Mouse (Mus musculus) megakaryocyte progenitor cell, adult 5-6 weeks (primary cell): ENCODE results near the gene Zfp472. TPM values are rescaled to one million over a fixed set of nuclear protein-coding genes. Genes with fewer than 3 reads are reported as not detected.

Source experiments
- ATAC-seq: replicated peaks from 2 replicates; pipeline ENCODE4 v1.8.0; 2016; ENCODE audit warnings: mild to moderate bottlenecking, moderate TSS enrichment, inconsistent platforms; ENCODE audit not compliant: poor library complexity
- total RNA-seq, 2 experiments: library from RNA; stranded (forward) in 1 of 2; stranded (reverse) in 1 of 2; fragments of 157-497, 149-512 nt in 1 of 2; fragments of 200-1000 nt in 1 of 2; gene quantifications; 2 replicates each; pipeline versions ENCODE4 v1.2.3 to v1.2.4; 2015 to 2017

The Zfp472 gene
- total RNA-seq (2015) (19.2 and 23.1 TPM in 2 replicates), total RNA-seq (2017) (19.1 and 20.9 TPM in 2 replicates)

GRCm38 (mm10) chr17:32965623-32966290 lies at the start of gene Zfp472:
Zfp472 (plus strand) TSS chr17:32965814.
- ATAC-seq: peak; percentile 97

DNA sequence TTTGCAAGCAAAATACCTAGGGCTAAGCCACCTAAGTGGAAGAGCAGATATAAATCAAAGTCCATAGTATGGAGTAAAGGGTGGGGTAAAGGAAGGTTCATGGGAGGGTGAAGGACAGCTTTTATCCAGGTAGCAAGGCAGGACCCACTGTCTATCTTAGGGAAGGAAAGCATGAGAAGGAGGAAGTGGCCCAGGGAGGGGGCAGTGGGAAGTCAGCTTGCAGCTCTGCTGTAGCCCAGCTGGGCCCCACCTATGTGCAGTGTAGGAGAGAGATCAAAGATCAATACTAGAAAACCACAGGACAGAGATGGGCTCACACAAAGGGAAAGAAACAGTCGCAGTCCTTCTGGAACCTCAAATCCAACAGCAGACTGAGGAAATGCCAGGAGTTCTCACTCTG lies 49.5 kb upstream of the Zfp472 start:
- no peak for ATAC-seq

DNA sequence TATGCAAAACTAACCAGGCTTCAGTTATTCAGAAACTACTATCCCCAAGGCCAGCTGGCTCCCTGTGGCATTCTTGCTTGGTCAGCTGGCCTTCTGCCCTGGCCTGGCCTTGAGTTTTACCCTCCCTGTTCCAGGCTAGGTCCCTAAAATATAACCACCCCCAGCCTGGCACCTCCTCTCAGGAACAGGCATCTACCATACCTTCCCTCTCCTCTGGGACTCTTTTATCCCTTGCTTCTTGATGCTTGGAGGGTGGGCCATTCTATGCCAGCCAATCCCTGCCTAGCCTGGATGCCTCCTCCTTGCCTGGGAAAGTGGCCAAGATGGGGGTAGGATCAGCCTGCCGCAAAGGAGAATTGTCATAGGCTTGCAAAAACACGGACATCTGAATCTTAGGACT lies 48.5 kb upstream of the Zfp472 start, which contains the start of gene Cyp4f14:
Gene Cyp4f14 (minus strand): TSS at position 212 of the 400 bp plus-strand sequence.
- ATAC-seq: no peak

DNA sequence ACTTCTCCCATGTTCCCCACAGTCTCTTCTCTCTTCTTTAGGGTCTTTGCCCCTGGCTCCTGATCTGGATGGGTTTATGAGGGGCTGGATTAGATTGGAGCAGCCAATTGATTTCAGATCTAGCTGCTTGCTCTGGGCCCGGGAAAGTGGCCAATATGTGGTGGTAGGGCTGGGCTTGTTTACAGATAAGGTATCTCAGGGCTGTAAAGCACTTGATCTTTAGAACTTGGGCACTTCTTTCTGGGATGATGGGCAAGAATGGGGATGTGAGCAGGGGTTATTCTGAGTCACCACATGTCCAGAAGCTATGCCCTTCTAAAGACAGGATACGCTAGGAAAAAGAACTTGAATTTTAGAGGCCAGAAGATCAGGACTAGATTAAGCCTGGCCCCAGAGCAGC lies 46.5 kb upstream of the Zfp472 start:
- no peak for ATAC-seq

DNA sequence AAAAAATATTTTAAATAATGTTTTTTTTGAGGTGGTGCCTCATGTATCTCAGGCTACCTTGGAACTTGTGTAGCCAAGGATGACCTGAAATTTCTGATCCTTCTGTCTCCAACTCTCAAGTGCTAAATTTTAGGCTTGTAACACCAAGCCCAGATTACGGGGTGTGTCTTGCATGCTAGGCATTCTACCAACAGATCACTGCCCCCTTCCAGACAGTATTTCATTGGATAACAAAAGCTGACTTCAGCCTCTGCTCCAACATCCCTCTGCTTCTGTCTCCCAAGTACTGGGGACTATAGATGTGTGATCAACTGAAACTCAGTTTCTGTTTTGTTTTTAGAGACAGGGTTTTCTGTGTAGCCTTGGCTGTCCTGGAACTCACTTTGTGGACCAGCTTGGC lies 41.9 kb upstream of the Zfp472 start:
- no peak for ATAC-seq

DNA sequence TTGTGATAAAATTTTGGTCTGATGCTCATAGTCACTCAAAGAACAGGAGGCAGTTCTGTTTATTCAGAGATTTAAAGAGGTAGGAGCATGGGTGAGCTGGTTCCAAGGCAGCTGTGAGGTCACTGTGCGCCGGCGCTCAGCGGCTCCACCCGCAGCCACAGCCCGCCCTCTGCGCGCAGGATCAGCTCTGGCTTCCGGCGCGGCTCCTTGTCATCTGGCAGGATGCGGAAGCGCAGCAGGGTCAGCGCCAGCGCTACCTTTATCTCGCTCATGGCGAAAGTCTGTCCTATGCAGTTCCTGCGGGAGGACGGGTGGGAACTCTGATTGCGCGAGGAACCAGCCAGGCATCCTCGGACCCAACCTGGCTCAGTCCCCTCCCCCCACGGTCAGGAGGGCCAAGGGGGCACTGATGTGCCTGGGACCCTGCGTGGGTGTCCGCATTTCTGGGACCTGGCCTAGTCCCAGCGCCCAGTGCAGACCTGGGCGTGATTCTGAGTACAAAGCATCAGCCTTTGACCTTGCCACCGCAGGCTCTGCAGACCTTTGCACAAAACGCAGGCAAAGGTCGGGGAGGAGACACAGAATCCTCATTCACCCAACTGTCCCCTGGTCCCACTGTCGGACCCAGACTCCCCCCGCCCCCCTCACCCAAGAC lies 40.8 kb upstream of the Zfp472 start:
- peak; percentile 98 for ATAC-seq

GRCm38 (mm10) chr17:32927803-32928202 lies 37.8 kb upstream of the Zfp472 start:
- no peak for ATAC-seq

DNA sequence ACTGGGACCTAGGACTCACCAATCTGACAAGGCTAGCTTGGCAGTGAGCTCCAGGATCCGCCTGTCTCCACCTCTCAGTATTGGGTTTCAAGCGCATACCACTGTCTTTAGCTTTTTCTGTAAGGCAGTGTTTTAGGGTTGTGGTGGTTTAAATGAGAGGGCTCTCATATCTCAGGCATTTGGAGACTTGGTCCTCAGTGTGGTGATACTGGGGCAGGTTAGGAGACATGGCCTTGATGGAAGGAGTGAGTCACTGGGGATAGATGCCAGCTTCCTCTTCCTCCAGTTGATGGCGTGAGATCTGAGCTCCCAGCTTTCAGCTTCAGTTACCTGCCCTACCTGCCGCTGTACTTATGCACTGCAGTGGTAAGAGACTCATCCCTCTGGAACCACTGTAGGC lies 25.8 kb upstream of the Zfp472 start:
- no peak for ATAC-seq

GRCm38 (mm10) chr17:32943661-32944060 lies 22.0 kb upstream of the Zfp472 start:
- no peak for ATAC-seq

GRCm38 (mm10) chr17:32944402-32945035 lies 21.1 kb upstream of the Zfp472 start:
- peak; percentile 49 for ATAC-seq

- ATAC-seq: peak; percentile 8; the same call in 1 of the 2 replicates
These were observed 18.9 kb upstream of the Zfp472 start for GRCm38 (mm10) chr17:32946716-32947115.

DNA sequence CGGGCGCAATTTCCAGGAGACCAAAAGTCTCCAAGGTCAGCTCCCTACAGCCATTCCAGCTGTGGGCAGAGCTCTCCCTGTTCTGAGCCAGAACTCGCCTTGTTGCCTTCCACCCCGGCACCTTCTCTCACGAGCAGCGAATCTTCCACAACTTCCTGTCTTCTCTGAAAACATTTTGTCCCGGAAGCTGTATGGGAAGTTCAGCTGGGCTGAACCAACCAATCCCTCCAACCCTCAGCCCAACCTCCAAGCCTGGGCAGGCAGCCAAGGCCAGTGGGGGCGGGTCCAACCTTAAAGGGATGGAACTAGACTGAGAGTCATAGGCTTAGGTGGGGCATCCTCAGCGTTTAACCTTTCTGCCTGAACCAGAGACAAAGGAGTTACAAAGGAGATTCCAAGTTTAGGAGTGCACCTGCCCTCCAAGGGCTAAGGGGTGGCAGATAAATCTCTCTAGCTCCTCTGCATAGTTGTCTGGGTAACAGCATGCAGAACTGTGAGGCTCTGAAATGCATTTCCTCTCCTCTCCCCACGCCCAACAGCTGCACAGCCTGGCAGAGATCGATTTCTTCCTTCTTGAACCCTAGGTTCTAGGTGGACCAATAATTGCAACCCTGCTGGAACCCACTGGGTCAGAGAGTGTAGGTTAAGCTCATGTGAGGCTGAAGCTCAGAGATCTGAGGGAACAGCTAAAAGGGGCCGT lies 18.2 kb upstream of the Zfp472 start, which contains the start of gene Cyp4f13:
Gene Cyp4f13 (minus strand): TSS at position 188 of the 700 bp plus-strand sequence.
- peak; percentile 90 for ATAC-seq

DNA sequence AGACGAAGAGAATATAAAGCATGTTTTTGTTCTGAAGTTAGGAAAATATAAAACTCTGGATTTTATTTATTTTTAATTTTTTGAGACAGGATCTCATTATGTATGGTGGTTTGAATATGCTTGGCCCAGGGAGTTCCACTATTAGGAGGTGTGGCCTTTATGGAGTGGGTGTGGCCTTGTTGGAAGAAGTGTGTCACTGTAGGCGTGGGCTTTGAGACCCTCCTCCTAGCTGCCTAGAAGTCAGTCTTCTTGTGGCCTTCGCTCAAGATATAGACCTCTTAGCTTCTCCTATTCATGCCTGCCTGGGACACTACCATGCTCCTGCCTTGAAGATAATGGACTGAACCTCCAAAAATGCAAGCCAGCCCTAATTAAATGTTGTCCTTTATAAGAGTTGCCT lies 15.5 kb upstream of the Zfp472 start:
- ATAC-seq: no peak

GRCm38 (mm10) chr17:32951006-32951405 lies 14.6 kb upstream of the Zfp472 start:
- ATAC-seq: 0 out of 2 replicates have a peak, but pooled peaks have one; percentile 16

DNA sequence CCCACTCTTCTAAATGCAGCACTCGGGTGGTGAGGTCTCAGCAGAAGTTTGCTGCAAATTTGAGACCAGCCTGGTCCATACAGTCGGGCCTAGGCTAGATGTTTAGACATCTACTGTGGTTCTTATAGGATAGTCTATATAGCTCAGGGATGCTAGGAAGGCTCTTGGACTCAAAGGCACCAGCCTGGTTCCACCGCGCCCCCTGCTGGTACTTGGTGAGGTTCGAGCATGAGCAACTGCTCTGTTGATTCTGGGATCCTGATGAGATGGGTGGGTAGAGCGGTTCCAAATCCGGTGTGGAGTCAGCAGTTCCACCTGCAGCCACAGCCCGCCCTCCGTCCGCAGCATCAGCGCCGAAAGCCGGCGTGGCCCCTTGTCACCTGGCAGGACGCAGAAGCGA lies 14.2 kb upstream of the Zfp472 start:
- ATAC-seq: peak; percentile 64

- ATAC-seq: no peak
These were observed 376 bp upstream of the Zfp472 start for GRCm38 (mm10) chr17:32965253-32965622.

- no peak for ATAC-seq
These were observed 15.7 kb downstream of the Zfp472 start for GRCm38 (mm10) chr17:32981361-32981760.

- ATAC-seq: no peak
These were observed 20.7 kb downstream of the Zfp472 start for GRCm38 (mm10) chr17:32986301-32986700.

DNA sequence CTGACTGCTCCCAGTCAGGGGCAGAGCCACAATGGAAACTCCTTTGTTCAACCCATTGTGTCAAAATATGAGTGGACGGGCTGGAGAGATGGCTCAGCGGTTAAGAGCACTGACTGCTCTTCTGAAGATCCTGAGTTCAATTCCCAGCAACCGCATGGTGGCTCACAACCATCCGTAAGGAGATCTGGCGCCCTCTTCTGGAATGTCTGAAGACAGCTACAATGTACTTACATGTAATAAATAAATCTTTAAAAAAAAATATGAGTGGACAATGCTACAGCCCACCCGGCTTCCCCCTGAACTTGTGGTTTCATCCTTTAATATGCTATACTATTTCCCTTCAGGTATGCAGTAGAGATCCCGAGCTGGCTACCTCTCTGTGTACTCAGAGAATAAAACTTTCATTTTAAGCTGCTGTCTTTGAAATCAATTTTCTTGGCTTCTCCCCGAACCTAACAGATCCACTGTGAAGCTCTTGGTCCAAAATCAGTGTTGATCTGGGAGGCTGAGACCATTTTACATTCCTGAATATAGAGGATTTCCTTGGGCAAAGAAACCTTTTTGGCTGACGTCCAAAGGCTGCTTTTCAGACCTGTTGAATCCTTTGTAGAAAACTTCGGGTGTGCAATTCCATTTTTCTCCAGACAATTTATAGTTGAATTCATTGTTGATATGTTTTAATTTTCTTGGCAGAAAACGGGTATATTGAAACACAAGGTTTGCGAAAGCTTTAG lies 26.5 kb downstream of the Zfp472 start:
- no peak for ATAC-seq

- peak; percentile 99 for ATAC-seq
These were observed 27.3 kb downstream of the Zfp472 start, which contains the start of gene Zfp952 for GRCm38 (mm10) chr17:32992699-32993474. Zfp952 (plus strand) TSS chr17:32993129.
